In the genomic region with DNA sequence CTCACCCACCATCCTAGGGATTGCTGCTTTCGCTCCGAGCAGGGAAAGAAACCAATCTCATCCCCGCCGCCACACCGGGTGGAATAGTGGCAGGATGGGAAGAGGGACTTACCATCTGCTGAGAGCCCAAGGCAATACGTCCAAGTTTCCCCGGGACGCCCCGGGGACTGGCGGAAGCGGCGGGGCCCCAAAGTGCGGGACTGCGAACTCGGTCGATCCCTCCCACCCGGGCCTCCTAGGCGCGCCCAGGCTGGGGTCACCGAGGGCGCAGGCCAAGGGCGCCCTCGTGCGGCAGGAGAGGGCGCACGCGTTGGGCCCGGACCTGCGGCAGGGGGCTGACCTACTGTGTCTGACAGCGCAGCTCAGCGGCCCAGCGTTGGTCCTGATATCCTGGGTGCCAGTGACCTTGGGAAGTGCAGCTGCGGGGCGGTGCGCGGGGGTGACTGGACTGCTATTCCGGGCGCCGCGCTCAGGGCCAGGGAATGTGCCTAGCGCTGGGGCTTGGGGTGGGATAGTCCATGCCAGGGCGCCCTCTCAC, we compare ENCODE assay signal across 7 mouse cellular contexts. TPM values are rescaled to one million over a fixed set of nuclear protein-coding genes. Genes with fewer than 3 reads are reported as not detected.
DNase-seq lines count a peak whose midpoint lies in the region; ATAC-seq and TF ChIP-seq lines count a peak whose summit lies in the region.

Gene Adamtsl5 (minus strand): TSS at position 169 of the 538 bp plus-strand sequence.

- H3K27me3 ChIP-seq in G1E (ENCODE audit: insufficient read depth, low read length) (peaks cover 43% of the 10 kb centered on the region), myocyte (ENCODE audit: control insufficient read depth, insufficient read depth, insufficient read length) (peaks cover 11% of the 10 kb centered on the region)
- H3K27me3 ChIP-seq in forebrain, embryonic 12.5 days, result peaks cover 100% of the 10 kb centered on the region
- H3K27me3 ChIP-seq in liver, embryonic 11.5 days (replicated peaks; ENCODE audit: control insufficient read depth, insufficient read depth, low read length), result peaks cover 89% of the 10 kb centered on the region

- peak; percentile 67 for TF ChIP-seq POLR2A in myocyte (IDR thresholded peaks at IDR 0.05; ENCODE audit: insufficient read length, low read depth)

- intact Hi-C loops in heart, postnatal 36 days (cut with DNase I), result loop anchor here (1.0 to 5.0 kb wide), 2 partner anchors 53 to 171 kb away; partner anchors contain the start of genes Apc2 and Efna2

- TF ChIP-seq CTCF in G1E (IDR thresholded peaks at IDR 0.05; ENCODE audit: low read depth, low read length), result peak; percentile 89

- H3K79me2 ChIP-seq in myocyte (ENCODE audit: control insufficient read depth, insufficient read depth), result no peaks in the 10 kb centered on the region

- H3K27ac ChIP-seq in forebrain, embryonic 12.5 days, result no peak within 1 kb of the TSS
- H3K27ac ChIP-seq in liver, embryonic 11.5 days (ENCODE audit: low read depth, low read length), result no peak within 1 kb of the TSS

- H3K36me3 ChIP-seq in G1E (replicated peaks) (peaks cover 7% of the 10 kb centered on the region), myocyte (ENCODE audit: control insufficient read depth, insufficient read depth) (no peaks in the 10 kb centered on the region)
- no peaks in the 10 kb centered on the region for H3K36me3 ChIP-seq in forebrain, embryonic 12.5 days (replicated peaks)
- no peaks in the 10 kb centered on the region for H3K36me3 ChIP-seq in liver, embryonic 11.5 days (ENCODE audit: control insufficient read depth, insufficient read depth, low read length)

- H3ac ChIP-seq in myocyte (ENCODE audit: control insufficient read depth, insufficient read length), result peak within 1 kb of the TSS; percentile 6

- H3K4me3 ChIP-seq in G1E (ENCODE audit: low read depth, low read length) (peak within 1 kb of the TSS; percentile 74), myocyte (peak within 1 kb of the TSS; percentile 95)
- peak within 1 kb of the TSS; percentile 15 for H3K4me3 ChIP-seq in forebrain, embryonic 12.5 days (replicated peaks)
- peak within 1 kb of the TSS; percentile 49 for H3K4me3 ChIP-seq in liver, embryonic 11.5 days (ENCODE audit: low read depth, low read length)

- no peaks in the 10 kb centered on the region for H3K9me3 ChIP-seq in G1E (replicated peaks)
- H3K9me3 ChIP-seq in forebrain, embryonic 12.5 days, result no peaks in the 10 kb centered on the region
- H3K9me3 ChIP-seq in liver, embryonic 11.5 days (ENCODE audit: control insufficient read depth, low read length), result no peaks in the 10 kb centered on the region

- H3K4me2 ChIP-seq in forebrain, embryonic 12.5 days, result peak within 1 kb of the TSS; percentile 41
- H3K4me2 ChIP-seq in liver, embryonic 11.5 days, result peak within 1 kb of the TSS; percentile 85
- H3K4me2 ChIP-seq in myocyte (ENCODE audit: low read depth), result peak within 1 kb of the TSS; percentile 97

- H3K9ac ChIP-seq in forebrain, embryonic 12.5 days, result no peak within 1 kb of the TSS
- H3K9ac ChIP-seq in liver, embryonic 11.5 days (ENCODE audit: low read depth, low read length), result peak within 1 kb of the TSS; percentile 44; the same call in 1 of the 2 replicates

- peaks cover 81% of the 10 kb centered on the region for H3K4me1 ChIP-seq in G1E (ENCODE audit: insufficient read depth, low read depth, low read length)
- peaks cover 28% of the 10 kb centered on the region for H3K4me1 ChIP-seq in forebrain, embryonic 12.5 days
- peaks cover 51% of the 10 kb centered on the region for H3K4me1 ChIP-seq in liver, embryonic 11.5 days (replicated peaks; ENCODE audit: control insufficient read depth, insufficient read depth, low read length)

- ATAC-seq in G1E (ENCODE audit: extremely low read depth, insufficient number of reproducible peaks, low FRiP score, poor library complexity, severe bottlenecking), result no peak
- peak; percentile 18 for ATAC-seq in forebrain, embryonic 12.5 days (ENCODE audit: low FRiP score)
- peak; percentile 48 for ATAC-seq in liver, embryonic 11.5 days (replicated peaks; ENCODE audit: low FRiP score)

- WGBS in forebrain, embryonic 12.5 days, result under 1% methylated on average over 41 of the region's 42 CpGs
- 1% methylated on average over 42 of the region's 42 CpGs for WGBS in liver, embryonic 11.5 days

- DNase-seq in G1E (ENCODE audit: low spot score), result peak; percentile 85
- DNase-seq in adrenal gland, postnatal 4 days (ENCODE audit: low spot score in 2 of 2), result no peak
- DNase-seq in heart, postnatal 36 days, result peak; percentile 78 to 85
- DNase-seq in liver, embryonic 11.5 days (ENCODE audit: low spot score), result peak; percentile 81
- peak; percentile 84 for DNase-seq in thymus, postnatal 4 days

TF ChIP-seq in myocyte, 11 proteins besides CTCF, POLR2A, EP300 and RAD21:
- TF ChIP-seq REST (IDR thresholded peaks at IDR 0.05; ENCODE audit: insufficient read depth, insufficient read length), result no peak
- no peak for TF ChIP-seq TCF12 (IDR thresholded peaks at IDR 0.05; ENCODE audit: insufficient read depth, poor library complexity, severe bottlenecking)
- TF ChIP-seq MYOD1 (IDR thresholded peaks at IDR 0.05; ENCODE audit: control insufficient read depth in 1 of 3, insufficient read length in 2 of 3, low read depth in 2 of 3), result peak in 2 of 3 experiments; percentile 20 to 78
- TF ChIP-seq POLR2AphosphoS2 (IDR thresholded peaks at IDR 0.05; ENCODE audit: insufficient read length, low read depth), result peak; percentile 36
- TF ChIP-seq MAX (IDR thresholded peaks at IDR 0.05; ENCODE audit: low read depth), result no peak
- no peak for TF ChIP-seq USF1 (IDR thresholded peaks at IDR 0.05; ENCODE audit: low read depth)
- no peak for TF ChIP-seq SRF (IDR thresholded peaks at IDR 0.05; ENCODE audit: control insufficient read depth, insufficient read length, low read depth)
- TF ChIP-seq CEBPB (IDR thresholded peaks at IDR 0.05; ENCODE audit: insufficient read depth, poor library complexity, severe bottlenecking), result no peak
- no peak for TF ChIP-seq TCF3 (IDR thresholded peaks at IDR 0.05; ENCODE audit: insufficient read length, low read depth)
- TF ChIP-seq E2F4 (IDR thresholded peaks at IDR 0.05; ENCODE audit: insufficient read depth), result no peak
- TF ChIP-seq MYOG (IDR thresholded peaks at IDR 0.05; ENCODE audit: control insufficient read depth in 1 of 3, insufficient read depth in 1 of 3, insufficient read length in 2 of 3, low read depth in 2 of 3), result peak; percentile 14 to 81 (median 70)

RNA-seq across cellular contexts. Expression of gene Adamtsl5, which starts in this region (rescaled TPM):
- 16.9 and 17.5 TPM in 2 replicates for total RNA-seq in G1E (2014; fragmentation: Nextera tagmentation)
- 5.4 and 8.0 TPM in 2 replicates for total RNA-seq in G1E (2017)
- polyA plus RNA-seq in G1E (2012), result 33.4 and 37.9 TPM in 2 replicates
- total RNA-seq in adrenal gland, postnatal 4 days (2021), result 10 to 100 TPM; 12.8 to 13.2 TPM
- 0.17 and 0.55 TPM in 2 replicates for polyA plus RNA-seq in forebrain, embryonic 12.5 days (2016; fragmentation: Nextera tagmentation; extraction: Ambion mirVana)
- total RNA-seq in heart, postnatal 36 days (2021), result 10 to 100 TPM; 75.9 to 83.8 TPM
- polyA plus RNA-seq in liver, embryonic 11.5 days (2014; fragmentation: Nextera tagmentation; extraction: Ambion mirVana), result 1.6 and 2.6 TPM in 2 replicates
- polyA plus RNA-seq in myocyte (2012; fragmentation: generic; extraction: Trizol), result 57.8 TPM

Comparison
In these comparisons a context has a peak if more than half of its experiments do, and no peak if none do; other contexts are left out.
1. RNA of gene Adamtsl5 (total RNA-seq): 75.9 to 83.8 TPM in heart, postnatal 36 days; 5.4 to 17.5 TPM in G1E and 12.8 to 13.2 TPM in adrenal gland, postnatal 4 days; every median in the first group is over 4 times any median in the second.
2. Peak in ATAC-seq, H3K4me3 ChIP-seq and H3K4me2 ChIP-seq in forebrain, embryonic 12.5 days; RNA of the gene not detected or under 1 TPM.
3. DNase-seq: peak in G1E (single experiment), heart, postnatal 36 days (2 of 2), liver, embryonic 11.5 days (single experiment) and thymus, postnatal 4 days (single experiment); none in adrenal gland, postnatal 4 days (0 of 2).
4. H3K4me3 ChIP-seq: peak in every context shown above with its lines; median percentile 95 in myocyte; 74 in G1E; 49 in liver, embryonic 11.5 days; 15 in forebrain, embryonic 12.5 days.
5. H3K4me2 ChIP-seq: peak in every context shown above with its lines; median percentile 97 in myocyte; 85 in liver, embryonic 11.5 days; 41 in forebrain, embryonic 12.5 days.